Mouse (Mus musculus) limb, embryonic 14.5 days (tissue): Measurements from ENCODE around the gene Pank1. TPM values are rescaled to one million over a fixed set of nuclear protein-coding genes. Genes with fewer than 3 reads are reported as not detected.

Source experiments
- ATAC-seq: fragments of 200-750 bp; cut with Nextera tagmentation; 2 replicates; pipeline ENCODE4 v1.8.0; 2017; ENCODE audit warnings: low read depth, moderate number of reproducible peaks, moderate TSS enrichment; ENCODE audit not compliant: low FRiP score
- DNase-seq: peaks from one replicate; pipeline ENCODE4 v3.0.0-alpha.2; 2015; ENCODE audit warnings: low spot score
- H3K27ac ChIP-seq: fragments of 300-500 bp; sonication (generic); replicated peaks from 2 replicates; pipeline ENCODE4 v1.5.1; 2014; ENCODE audit warnings: low read depth, mild to moderate bottlenecking, low read length, moderate library complexity, mixed read lengths
- H3K27me3 ChIP-seq: fragments of 300-500 bp; sonication (generic); 2 replicates; pipeline ENCODE4 v1.6.1; 2014; ENCODE audit warnings: low read length, mixed read lengths; ENCODE audit not compliant: control insufficient read depth, insufficient read depth
- H3K36me3 ChIP-seq: fragments of 300-500 bp; sonication (generic); 2 replicates; pipeline ENCODE4 v1.6.1; 2014; ENCODE audit warnings: mild to moderate bottlenecking, low read length, moderate library complexity, mixed read lengths; ENCODE audit not compliant: control insufficient read depth, insufficient read depth
- H3K4me1 ChIP-seq: fragments of 300-500 bp; sonication (generic); 2 replicates; pipeline ENCODE4 v1.6.1; 2014; ENCODE audit warnings: antibody characterized with exemption, low read length, mixed read lengths; ENCODE audit not compliant: control insufficient read depth, insufficient read depth
- H3K4me2 ChIP-seq: fragments of 300-500 bp; sonication (generic); replicated peaks from 2 replicates; pipeline ENCODE4 v1.6.1; 2014; ENCODE audit warnings: low read depth, mild to moderate bottlenecking, low read length, moderate library complexity; ENCODE audit not compliant: severe bottlenecking
- H3K4me3 ChIP-seq: fragments of 300-500 bp; sonication (generic); replicated peaks from 2 replicates; pipeline ENCODE4 v1.5.1; 2014; ENCODE audit warnings: low read length
- H3K9ac ChIP-seq: fragments of 300-500 bp; sonication (generic); 2 replicates; pipeline ENCODE4 v1.6.1; 2014; ENCODE audit warnings: mild to moderate bottlenecking, low read depth, low read length, moderate library complexity; ENCODE audit not compliant: severe bottlenecking
- H3K9me3 ChIP-seq: fragments of 300-500 bp; sonication (generic); 2 replicates; pipeline ENCODE4 v1.6.1; 2016; ENCODE audit warnings: low read length; ENCODE audit not compliant: control insufficient read depth
- POLR2A ChIP-seq: fragments of 200-500 bp; IDR thresholded peaks from 2 replicates; pipeline ENCODE4 v1.8.0; 2012; ENCODE audit warnings: inconsistent platforms, mild to moderate bottlenecking, moderate library complexity, borderline replicate concordance; ENCODE audit not compliant: insufficient read depth, insufficient read length; ENCODE audit errors: extremely low read depth
- WGBS: fragments of 180-500 bp; shearing (Covaris S2); extraction: QIAGEN DNeasy Blood & Tissue Kit; methylation state at CpG from one replicate; pipeline ENCODE4 v1.1.7; 2014; 5-methylcytosine and 5-hydroxymethylcytosine counted together
- polyA plus RNA-seq, 2 experiments: library from polyadenylated mRNA; depleted of rRNA in 1 of 2; stranded (reverse) in 1 of 2; unstranded in 1 of 2; fragments of >200 nt; fragmentation: Nextera tagmentation in 1 of 2; extraction: Ambion mirVana in 1 of 2; gene quantifications; 2 replicates each; pipeline versions ENCODE4 v1.2.1 to v1.2.3; 2012 to 2014

Pank1 gene
- polyA plus RNA-seq, 2 experiments = 4.3 to 8.0 TPM

- Histone ChIP-seq H3K4me1 (peaks cover 10% of the 10 kb centered on the region; the same call in 1 of the 2 replicates), H3K9ac (no peak overlapping the region), H3K4me2 (no peak overlapping the region), H3K4me3 (no peak overlapping the region), H3K36me3 (no peaks in the 10 kb centered on the region), H3K27me3 (no peaks in the 10 kb centered on the region), H3K27ac (no peak overlapping the region), H3K9me3 (no peaks in the 10 kb centered on the region)
- TF ChIP-seq POLR2A = no peak
- DNase-seq (no peak), ATAC-seq (no peak)
- WGBS = 78% methylated on average over 5 of the region's 5 CpGs
Measured at GRCm38 (mm10) chr19:34881160-34881559, 1.9 kb upstream of the Pank1 start.

- H3K27ac ChIP-seq = peak overlapping the region; percentile 97; the same call in 1 of the 2 replicates
- H3K4me2 ChIP-seq = peak overlapping the region; percentile 79
- no peaks in the 10 kb centered on the region for H3K9me3 ChIP-seq
- no peak for TF ChIP-seq POLR2A
- H3K4me1 ChIP-seq = peaks cover 10% of the 10 kb centered on the region; the same call in 1 of the 2 replicates
- ATAC-seq = no peak
- H3K4me3 ChIP-seq = peak overlapping the region; percentile 87
- peak overlapping the region; percentile 93 for H3K9ac ChIP-seq
- H3K36me3 ChIP-seq = no peaks in the 10 kb centered on the region
- H3K27me3 ChIP-seq = no peaks in the 10 kb centered on the region
- no peak for DNase-seq
- 24% methylated on average over 6 of the region's 6 CpGs for WGBS
Measured at GRCm38 (mm10) chr19:34879624-34880023, 369 bp upstream of the Pank1 start.

- Histone ChIP-seq H3K4me3 (peak overlapping the region; percentile 87), H3K27me3 (no peaks in the 10 kb centered on the region), H3K9ac (peak overlapping the region; percentile 93), H3K36me3 (no peaks in the 10 kb centered on the region), H3K9me3 (no peaks in the 10 kb centered on the region), H3K4me1 (peaks cover 10% of the 10 kb centered on the region; the same call in 1 of the 2 replicates), H3K27ac (peak overlapping the region; percentile 97), H3K4me2 (peak overlapping the region; percentile 79)
- DNase-seq = peak; percentile 96
- ATAC-seq = peak; percentile 98
- under 1% methylated on average over 25 of the region's 45 CpGs for WGBS
- TF ChIP-seq POLR2A = peak; percentile 59; the same call in 1 of the 2 replicates
Measured at GRCm38 (mm10) chr19:34877898-34878602, 1.2 kb downstream of the Pank1 start.

- Histone ChIP-seq H3K4me3 (no peak overlapping the region), H3K36me3 (no peaks in the 10 kb centered on the region), H3K9me3 (no peaks in the 10 kb centered on the region), H3K27me3 (no peaks in the 10 kb centered on the region), H3K9ac (no peak overlapping the region), H3K4me2 (no peak overlapping the region), H3K27ac (no peak overlapping the region), H3K4me1 (peaks cover 10% of the 10 kb centered on the region; the same call in 1 of the 2 replicates)
- no peak for TF ChIP-seq POLR2A
- DNase-seq = no peak
- ATAC-seq = no peak
- WGBS = 76% methylated on average over 7 of the region's 7 CpGs
Measured at GRCm38 (mm10) chr19:34876676-34877075, 2.6 kb downstream of the Pank1 start.

GRCm38 (mm10) chr19:34869375-34869774 lies 9.9 kb downstream of the Pank1 start:
- H3K27me3 ChIP-seq = no peaks in the 10 kb centered on the region
- DNase-seq (no peak), ATAC-seq (no peak)
- no peak overlapping the region for H3K4me3 ChIP-seq
- no peak for TF ChIP-seq POLR2A
- no peaks in the 10 kb centered on the region for H3K9me3 ChIP-seq
- no peaks in the 10 kb centered on the region for H3K4me1 ChIP-seq
- 82% methylated on average over 3 of the region's 3 CpGs for WGBS
- no peak overlapping the region for H3K27ac ChIP-seq
- no peaks in the 10 kb centered on the region for H3K36me3 ChIP-seq
- no peak overlapping the region for H3K4me2 ChIP-seq
- H3K9ac ChIP-seq = no peak overlapping the region
